Mouse (Mus musculus): Measurements from ENCODE around the gene Sfrp2.
A peak's percentile ranks its signal among the peaks of the same experiment; 100 is the strongest.

The Sfrp2 gene

DNA sequence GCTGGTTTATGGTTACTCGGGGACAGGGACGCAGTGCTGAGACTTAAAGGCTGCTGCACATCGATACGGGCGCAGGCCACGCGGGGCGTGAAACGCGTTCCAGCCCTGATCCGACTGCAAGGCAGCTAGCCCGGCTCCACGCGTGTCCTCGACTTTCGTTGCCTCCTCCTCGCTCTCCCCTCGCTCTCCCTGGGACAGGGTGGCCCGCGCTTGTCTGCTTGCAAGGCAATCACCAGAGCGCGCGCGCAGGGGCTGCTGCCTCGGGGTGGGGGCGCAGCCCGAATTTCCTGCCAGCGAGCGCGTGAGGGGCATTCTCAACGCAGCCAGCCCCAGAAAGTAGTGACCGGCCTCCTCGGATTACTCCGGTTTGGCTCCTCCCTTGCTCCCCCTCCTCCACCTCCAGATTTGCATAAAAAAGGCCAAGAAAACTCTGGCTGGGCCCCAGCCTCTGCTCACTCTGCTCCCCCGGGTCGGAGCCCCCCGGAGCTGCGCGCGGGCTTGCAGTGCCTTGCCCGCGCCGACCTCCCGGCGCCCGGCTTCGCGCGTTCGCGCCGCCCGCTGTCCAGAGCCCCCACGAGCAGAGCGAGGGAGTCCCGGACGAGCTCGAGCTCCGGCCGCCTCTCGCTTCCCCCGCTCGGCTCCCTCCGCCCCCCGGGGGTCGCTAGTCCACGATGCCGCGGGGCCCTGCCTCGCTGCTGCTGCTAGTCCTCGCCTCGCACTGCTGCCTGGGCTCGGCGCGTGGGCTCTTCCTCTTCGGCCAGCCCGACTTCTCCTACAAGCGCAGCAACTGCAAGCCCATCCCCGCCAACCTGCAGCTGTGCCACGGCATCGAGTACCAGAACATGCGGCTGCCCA is at the start of gene Sfrp2:
Gene Sfrp2, plus strand, starts transcription at position 451 of the 855 bp plus-strand sequence.
- no peak for DNase-seq (ENCODE audit: low spot score)

DNA sequence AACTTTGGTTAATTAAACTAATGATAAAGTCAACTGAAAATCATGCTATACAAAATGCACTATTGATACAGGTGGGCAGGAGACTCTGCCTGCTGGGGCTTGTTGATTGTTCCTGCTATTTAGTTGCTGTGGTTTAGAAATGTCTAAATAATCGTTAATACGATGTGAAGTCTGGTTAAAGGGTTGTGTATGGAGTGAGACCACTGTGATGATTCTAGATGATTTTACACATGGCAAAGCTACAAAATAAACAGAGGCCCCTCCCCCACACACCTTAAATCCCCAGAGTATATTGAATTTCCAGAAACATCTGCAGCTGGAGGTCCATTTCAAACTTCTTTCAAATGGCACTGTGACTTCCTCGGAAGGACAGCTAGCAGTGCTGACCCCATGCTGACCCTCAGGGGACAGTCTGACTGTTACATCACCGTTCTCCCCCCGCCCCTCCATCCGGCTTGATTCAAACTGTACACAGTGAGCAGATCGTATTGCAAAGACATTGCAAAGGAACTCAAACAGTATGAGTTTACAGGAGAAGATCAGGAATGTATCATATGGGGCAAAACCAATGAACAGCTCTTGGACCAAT is 48.4 kb upstream of the Sfrp2 start:
- DNase-seq (ENCODE audit: low spot score), result no peak

DNA sequence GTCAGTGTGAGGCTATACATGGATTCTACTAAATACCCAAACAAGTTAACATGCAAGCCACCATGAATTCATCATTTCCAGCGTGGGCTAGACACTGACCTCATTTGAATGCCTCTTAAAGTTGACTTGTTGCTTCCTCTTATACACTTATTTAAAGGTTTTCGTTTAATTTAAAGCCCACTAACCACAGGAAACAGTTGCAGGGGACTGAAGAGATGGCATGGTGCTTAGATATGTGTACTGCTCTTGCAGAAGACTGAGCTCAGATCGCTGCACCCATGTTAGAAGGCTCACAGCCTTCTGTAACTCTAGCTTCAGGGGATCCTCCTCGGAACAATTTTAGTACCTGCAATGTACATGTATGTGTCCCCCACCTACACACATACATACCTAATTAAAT is 47.5 kb upstream of the Sfrp2 start:
- DNase-seq (ENCODE audit: low spot score), result no peak

DNA sequence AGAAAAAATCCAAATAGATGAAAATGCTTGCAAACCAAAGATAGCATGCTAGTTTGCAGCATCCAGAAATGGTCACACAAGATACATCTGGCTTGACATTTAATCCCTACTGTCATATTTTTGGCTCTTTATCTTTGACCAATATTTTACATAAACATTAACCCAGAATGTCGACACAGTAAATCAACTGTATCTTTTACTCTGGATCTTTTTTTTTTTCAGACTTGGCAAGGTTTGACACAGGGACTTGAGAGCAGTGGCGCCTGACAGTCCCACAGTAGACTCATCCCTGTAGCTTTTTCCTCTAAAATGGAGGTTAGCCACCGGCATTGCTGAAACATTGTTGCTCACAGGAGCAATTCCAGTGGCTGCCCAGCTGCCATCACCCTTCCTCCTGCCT is 37.9 kb upstream of the Sfrp2 start:
- no peak for DNase-seq (ENCODE audit: low spot score)

DNA sequence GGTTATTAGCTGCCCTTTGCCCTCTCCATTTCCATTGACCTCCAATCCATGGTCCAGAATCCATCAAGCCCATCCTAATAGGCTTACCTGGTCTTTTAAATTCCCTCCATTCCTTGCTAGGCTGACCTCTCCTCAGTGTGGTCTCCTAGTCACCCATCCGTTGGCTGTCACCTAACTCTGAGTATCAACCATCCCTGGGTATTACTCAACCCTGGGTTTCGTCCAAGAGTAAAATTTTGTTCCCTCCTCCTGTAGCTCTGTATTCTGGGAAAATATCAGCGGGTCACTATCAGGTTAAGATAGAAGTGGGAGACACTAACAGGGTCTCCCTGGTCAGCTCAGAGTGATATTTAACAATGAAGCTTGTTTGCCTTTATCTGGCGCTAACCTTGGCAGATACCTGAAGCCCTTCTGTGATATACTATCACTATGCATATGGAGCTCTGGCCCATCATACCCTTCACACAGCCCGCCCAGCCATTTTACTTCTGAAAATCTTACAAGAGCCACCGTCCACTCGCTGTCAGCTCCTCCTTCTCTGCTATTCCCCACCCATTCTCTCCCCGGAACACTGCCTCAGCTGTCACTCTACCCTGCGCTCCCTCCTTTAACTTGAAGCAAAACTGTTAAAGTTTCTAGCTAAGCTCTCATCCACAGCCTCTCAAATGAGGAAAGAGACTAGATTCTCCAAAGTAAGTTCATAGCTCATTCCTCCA is 37.3 kb upstream of the Sfrp2 start:
- no peak for DNase-seq (ENCODE audit: low spot score)

DNA sequence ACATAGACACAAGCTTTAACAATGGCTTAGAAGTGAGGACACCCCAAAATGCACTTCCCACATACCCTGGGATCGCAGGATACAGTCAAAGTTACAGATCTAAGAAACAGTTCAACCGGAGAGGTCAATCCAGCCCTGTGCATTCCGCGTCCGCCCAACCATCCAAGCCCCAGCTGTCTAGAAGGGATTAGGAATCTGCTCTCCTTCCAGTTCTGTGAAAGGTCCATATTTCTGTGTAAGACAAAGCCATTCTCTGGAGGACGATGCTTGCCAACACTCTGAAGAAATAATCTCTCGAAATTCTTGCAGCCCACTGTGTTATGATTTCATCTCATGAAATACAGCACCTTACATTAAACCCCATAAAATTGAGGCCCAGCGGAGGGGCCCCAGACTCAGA is 32.1 kb upstream of the Sfrp2 start:
- no peak for DNase-seq (ENCODE audit: low spot score)

DNA sequence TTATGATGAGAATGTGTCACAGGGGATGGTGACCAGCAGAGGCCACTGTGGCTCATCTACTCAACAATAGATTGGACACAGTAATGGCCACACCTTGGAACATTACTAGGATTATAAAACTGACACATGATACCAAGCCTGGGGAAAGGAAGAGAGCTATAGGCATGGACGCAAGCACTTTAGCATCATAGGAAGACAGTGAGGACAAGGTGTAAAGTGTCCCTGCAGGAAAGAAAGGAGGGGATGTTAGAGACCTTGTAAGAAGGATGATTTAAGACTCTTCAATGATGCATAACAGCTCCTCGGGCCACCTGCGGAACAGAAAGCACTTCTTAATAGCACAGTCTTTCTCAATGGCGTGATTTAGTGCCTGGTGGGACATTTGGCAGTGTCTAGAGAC is 29.1 kb upstream of the Sfrp2 start:
- DNase-seq (ENCODE audit: low spot score), result no peak

DNA sequence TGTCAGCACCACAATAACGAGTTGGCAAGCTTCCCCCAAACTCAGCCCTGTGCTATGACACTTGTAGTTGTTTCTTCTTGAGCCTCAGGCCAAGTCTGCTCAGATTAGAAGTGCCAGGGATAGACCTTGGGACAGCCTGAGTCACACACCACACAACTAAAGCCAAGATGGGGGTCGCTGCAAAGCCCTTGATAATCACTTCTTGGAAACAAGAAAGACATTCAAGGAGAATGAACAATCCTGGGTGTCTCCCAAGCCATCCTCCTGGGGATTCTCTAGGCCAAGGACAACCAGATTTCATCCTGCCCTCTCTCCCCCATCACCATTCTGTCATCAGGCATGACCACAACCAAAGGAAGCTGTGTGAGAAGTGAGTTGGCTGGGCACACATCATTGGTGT is 25.9 kb upstream of the Sfrp2 start:
- DNase-seq (ENCODE audit: low spot score), result no peak

- DNase-seq (ENCODE audit: low spot score), result no peak
These were observed 18.8 kb upstream of the Sfrp2 start for GRCm38 (mm10) chr3:83747276-83747675.

DNA sequence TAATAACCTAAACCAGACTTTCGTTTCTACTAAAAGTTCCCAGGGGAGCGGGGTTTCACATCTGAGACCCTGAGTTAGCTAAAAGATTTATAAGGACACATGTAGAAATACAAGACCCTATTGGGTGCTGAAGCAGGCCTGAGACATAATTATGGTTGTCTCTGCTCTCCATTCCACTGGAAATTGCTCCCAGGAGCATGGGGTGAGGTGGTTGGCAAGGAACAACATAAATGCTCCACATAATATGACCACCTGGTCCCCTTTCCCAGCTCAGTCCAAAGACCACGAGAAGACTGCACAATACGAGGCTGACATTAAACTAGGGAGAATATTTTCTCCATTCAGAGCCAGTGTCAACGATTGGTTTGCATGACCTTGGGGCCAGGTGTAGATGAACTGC is 18.2 kb upstream of the Sfrp2 start:
- DNase-seq (ENCODE audit: low spot score), result no peak

DNA sequence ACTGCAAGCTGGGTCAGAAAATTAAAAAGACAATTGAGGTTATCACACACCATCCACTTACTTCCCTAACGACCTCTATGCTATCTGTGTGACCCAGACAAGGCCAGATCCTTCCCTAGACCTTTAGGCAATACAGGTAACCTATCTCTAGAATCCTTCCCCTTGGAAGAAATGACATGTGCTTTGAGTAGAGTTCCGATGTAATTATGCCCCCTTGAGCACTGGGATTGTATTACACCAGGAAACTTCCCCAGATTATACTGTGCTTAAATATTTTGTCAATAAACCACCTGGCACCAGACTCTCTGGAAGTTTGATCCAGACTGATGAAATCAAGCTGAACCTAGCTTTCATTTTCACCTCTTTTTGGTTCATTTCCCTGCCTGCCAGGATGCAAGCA is 14.5 kb upstream of the Sfrp2 start:
- DNase-seq (ENCODE audit: low spot score), result no peak

GRCm38 (mm10) chr3:83752196-83752595 is 13.9 kb upstream of the Sfrp2 start:
- no peak for DNase-seq (ENCODE audit: low spot score)

GRCm38 (mm10) chr3:83755043-83755635 is 11.0 kb upstream of the Sfrp2 start:
- DNase-seq (ENCODE audit: low spot score), result no peak

DNA sequence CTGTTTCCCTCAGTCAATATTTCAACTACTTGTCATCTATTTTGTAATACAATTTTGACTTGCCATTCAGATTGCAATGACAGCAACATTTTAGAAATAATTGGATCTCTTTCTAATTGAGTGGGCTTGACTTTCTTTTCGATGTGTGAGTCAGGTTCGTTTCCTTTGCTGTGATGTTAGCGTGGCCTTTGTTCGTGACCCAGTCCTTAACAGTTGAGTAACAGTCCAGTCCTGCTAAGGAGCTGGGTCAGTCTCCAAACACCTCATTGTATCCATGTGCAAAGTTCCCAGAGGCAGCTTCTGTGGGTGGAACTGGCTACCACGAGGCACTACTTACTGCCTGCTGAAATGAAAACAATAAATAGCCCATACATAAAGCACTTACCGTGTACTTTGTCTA is 10.5 kb upstream of the Sfrp2 start:
- DNase-seq (ENCODE audit: low spot score), result no peak

DNA sequence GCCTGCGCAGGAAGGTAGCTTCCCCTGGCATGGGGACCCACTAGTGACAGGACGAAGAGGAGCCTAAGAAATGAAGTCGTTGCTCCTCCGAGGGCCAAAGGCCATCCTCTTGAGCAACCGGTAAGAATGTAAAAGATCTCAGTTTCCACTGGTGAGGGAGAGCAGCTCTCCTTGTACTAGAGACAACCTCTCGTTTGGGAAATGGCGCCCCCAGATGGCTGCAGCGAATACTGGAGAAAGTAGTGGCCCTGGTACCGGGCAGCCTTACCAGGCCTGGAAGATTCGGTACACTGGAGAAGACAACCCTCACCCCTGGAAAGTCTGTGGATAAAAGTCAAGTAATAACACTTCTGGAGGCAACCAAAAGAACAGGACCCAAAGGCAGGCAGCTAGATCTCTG is 3.8 kb upstream of the Sfrp2 start:
- DNase-seq (ENCODE audit: low spot score), result no peak

DNA sequence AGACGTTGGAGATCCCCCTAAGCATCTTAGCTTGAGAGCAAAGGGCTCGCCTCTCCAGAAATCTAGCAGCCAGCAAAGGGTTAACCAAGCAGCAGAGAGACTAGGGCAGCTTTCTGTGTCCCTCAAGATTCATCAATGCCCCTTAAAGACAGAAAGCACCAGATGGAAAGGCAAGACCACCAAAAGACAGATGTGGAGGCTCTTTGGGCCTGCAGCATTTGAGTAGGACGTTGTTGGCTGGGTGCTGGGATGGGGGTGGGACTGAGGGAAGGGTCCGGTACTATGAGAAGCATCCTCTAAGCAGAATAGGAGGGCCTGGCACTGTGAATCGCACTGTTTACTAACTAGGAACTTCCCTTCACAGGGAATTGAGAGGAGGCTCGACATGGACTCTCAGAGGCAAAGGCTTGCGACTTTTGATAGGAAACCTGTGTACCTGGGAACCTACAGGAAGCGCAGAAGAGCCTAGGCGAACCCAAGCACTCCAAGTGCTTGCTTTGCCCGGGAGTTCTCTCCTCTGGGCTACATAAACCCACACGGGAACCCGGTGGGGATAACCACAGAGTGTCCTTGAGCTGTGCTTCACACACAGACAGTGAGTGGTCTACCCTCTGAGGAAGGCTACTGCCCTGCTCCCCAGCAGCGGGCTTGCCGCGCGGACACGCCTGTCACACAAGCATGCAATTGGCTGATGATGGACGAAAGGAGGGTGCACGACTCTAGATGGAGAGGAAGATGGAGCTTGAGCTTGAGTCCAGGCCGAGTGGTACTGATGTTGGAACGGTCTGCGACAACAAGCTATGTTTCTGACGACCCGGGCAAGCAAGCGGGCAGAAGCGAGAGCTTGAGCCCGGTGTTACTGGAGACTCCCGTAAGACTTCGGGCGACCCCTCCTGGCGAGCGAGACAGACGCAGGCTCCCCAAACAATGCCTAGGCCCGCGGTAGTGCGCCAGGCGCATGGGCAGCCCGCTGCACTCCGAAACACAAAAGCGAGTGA is 2.3 kb upstream of the Sfrp2 start:
- peak; percentile 66 for DNase-seq (ENCODE audit: low spot score)

GRCm38 (mm10) chr3:83766726-83767070 is 577 bp downstream of the Sfrp2 start:
- DNase-seq (ENCODE audit: low spot score), result no peak

DNA sequence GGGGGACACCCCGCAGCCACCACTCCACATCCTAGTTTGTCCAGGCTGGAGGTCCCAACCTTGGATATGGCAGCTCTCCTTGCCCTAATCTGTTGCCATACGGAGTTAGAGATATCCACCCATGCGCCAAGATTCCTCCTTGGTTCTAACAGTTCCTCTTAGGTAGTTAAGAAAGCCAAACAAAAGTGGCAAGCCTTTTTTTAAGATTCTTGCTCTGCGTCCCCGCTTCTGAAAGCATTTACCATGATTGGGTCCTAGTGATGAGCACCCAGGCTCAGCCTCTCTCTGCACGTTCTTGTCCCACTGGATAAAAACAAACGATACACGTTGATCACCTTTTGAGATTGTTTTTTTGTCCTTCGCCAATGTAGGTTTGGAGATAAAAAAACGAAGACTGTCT is 1.0 kb downstream of the Sfrp2 start:
- no peak for DNase-seq (ENCODE audit: low spot score)

GRCm38 (mm10) chr3:83768293-83769035 is 2.3 kb downstream of the Sfrp2 start:
- no peak for DNase-seq (ENCODE audit: low spot score)

- DNase-seq (ENCODE audit: low spot score), result no peak
These were observed 2.9 kb downstream of the Sfrp2 start for GRCm38 (mm10) chr3:83769036-83769410.

All from layer of hippocampus, adult 11-12 months (tissue).